Mouse (Mus musculus) kidney, postnatal 36 days (tissue): ENCODE measurements around the gene Slc22a20.

Experiments used
- DNase-seq, 2 experiments: peaks; one replicate each; pipeline ENCODE4 v3.0.0; 2021 to 2022; ENCODE audit warnings: mixed read lengths in 2 of 2

The Slc22a20 gene

GRCm38 (mm10) chr19:5988815-5989452 is 3.0 kb upstream of the Slc22a20 start:
- DNase-seq: peak; percentile 92 to 94

GRCm38 (mm10) chr19:5988027-5988814 is 2.3 kb upstream of the Slc22a20 start:
- no peak for DNase-seq

GRCm38 (mm10) chr19:5980477-5980876 is 5.5 kb downstream of the Slc22a20 start:
- DNase-seq: no peak

GRCm38 (mm10) chr19:5977717-5978116 is 8.2 kb downstream of the Slc22a20 start:
- DNase-seq: no peak

- no peak for DNase-seq
Observed at GRCm38 (mm10) chr19:5975676-5976075, 10.3 kb downstream of the Slc22a20 start.

GRCm38 (mm10) chr19:5975112-5975511 is 10.8 kb downstream of the Slc22a20 start:
- DNase-seq: no peak

- no peak for DNase-seq
Observed at GRCm38 (mm10) chr19:5967664-5968063, 18.3 kb downstream of the Slc22a20 start.

- no peak for DNase-seq
Observed at GRCm38 (mm10) chr19:5966786-5967185, 19.2 kb downstream of the Slc22a20 start.

GRCm38 (mm10) chr19:5965910-5966309 is 20.0 kb downstream of the Slc22a20 start:
- DNase-seq: no peak

- peak; percentile 83 to 91 for DNase-seq
Observed at GRCm38 (mm10) chr19:5965280-5965679, 20.7 kb downstream of the Slc22a20 start.

- no peak for DNase-seq
Observed at GRCm38 (mm10) chr19:5964804-5965203, 21.1 kb downstream of the Slc22a20 start.

GRCm38 (mm10) chr19:5963883-5964562 is 21.9 kb downstream of the Slc22a20 start, which contains the start of gene Pola2:
Gene Pola2 (minus strand): TSS chr19:5964202.
- peak; percentile 87 to 94 for DNase-seq

GRCm38 (mm10) chr19:5962651-5963050 is 23.3 kb downstream of the Slc22a20 start:
- DNase-seq: no peak

- DNase-seq: no peak
Observed at GRCm38 (mm10) chr19:5957371-5957770, 28.6 kb downstream of the Slc22a20 start.

GRCm38 (mm10) chr19:5956685-5957084 is 29.3 kb downstream of the Slc22a20 start:
- DNase-seq: peak; percentile 81 to 93

- DNase-seq: peak; percentile 84 to 92
Observed at GRCm38 (mm10) chr19:5955704-5956670, 30.0 kb downstream of the Slc22a20 start.

- DNase-seq: no peak
Observed at GRCm38 (mm10) chr19:5954936-5955335, 31.0 kb downstream of the Slc22a20 start.

- DNase-seq: peak in 1 of 2 experiments; percentile 52
Observed at GRCm38 (mm10) chr19:5954031-5954710, 31.8 kb downstream of the Slc22a20 start.

- DNase-seq: peak in 1 of 2 experiments; percentile 36
Observed at GRCm38 (mm10) chr19:5953201-5953770, 32.7 kb downstream of the Slc22a20 start.

- DNase-seq: peak; percentile 70 to 89
Observed at GRCm38 (mm10) chr19:5952071-5952691, 33.8 kb downstream of the Slc22a20 start.

GRCm38 (mm10) chr19:5951631-5952030 is 34.3 kb downstream of the Slc22a20 start:
- DNase-seq: no peak
